Mouse (Mus musculus): ENCODE results near the gene Sync. TPM values are rescaled to one million over a fixed set of nuclear protein-coding genes. Genes with fewer than 3 reads are reported as not detected.

The Sync gene
- total and polyA plus RNA-seq, 2 experiments from 2014 or later = 0.52 to 0.79 TPM

DNA sequence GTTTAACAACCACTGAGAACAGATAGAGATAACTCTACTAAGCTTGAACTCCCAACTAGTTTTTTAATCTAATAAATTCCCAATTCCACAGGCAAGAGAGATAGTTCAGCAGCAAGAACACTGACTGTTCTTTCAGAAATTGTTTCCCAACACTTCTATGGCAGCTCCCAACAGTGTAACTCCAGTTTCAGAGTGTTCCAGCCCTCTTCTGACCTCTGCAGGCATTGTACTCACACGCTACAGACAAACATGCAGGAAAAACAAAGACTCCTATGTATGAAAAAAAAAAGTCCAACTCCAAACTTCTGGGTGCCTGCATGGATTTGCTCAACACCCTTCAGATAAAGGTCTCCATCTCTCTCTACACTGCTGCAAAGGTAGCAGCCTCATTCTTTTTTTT is 45.4 kb downstream of the Sync start:
- H3K27ac ChIP-seq (ENCODE audit: low read depth, low read length) = no peak overlapping the region
- no peak for TF ChIP-seq CTCF (IDR thresholded peaks at IDR 0.05; ENCODE audit: low read depth)
- no peaks in the 10 kb centered on the region for H3K9me3 ChIP-seq (ENCODE audit: low read length)
- H3K27me3 ChIP-seq (ENCODE audit: insufficient read depth, low read length) = no peaks in the 10 kb centered on the region
- peak overlapping the region; percentile 58 for H3K4me2 ChIP-seq (ENCODE audit: low read depth)
- no peak overlapping the region for H3K9ac ChIP-seq
- H3K36me3 ChIP-seq (ENCODE audit: insufficient read depth) = peaks cover 18% of the 10 kb centered on the region
- WGBS = 13% methylated on average over 1 of the region's 1 CpGs
- no peak overlapping the region for H3K4me3 ChIP-seq (ENCODE audit: low read depth, low read length)
- peaks cover 22% of the 10 kb centered on the region for H3K4me1 ChIP-seq (ENCODE audit: insufficient read depth)
- DNase-seq (no peak), ATAC-seq (no peak)

DNA sequence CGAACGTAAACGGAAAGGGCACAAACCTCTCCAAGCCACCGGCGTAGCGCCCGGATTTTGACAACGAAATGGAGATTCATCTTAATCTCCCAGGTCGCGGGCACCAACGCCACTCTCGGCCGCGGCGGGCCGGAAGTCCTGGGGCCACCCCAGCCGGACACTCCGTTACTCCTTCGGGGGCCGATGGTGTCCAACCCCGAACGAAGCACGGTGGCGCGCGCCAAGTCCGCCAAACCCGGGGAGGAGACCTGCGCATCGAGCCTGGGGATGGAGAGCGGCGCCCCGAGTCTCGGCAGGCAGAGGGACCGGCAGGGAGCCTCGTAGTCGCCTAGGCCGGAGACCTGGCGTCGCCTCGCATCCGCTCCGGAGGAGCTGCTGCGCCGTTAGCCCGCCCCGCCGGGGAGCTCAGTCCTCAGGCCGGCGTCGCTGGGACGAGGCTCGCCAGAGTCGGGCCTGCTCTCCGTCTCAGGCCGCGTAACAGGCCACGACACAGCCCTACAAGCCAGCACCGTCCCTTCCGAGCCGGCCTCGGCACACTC is 47.3 kb downstream of the Sync start:
- Histone ChIP-seq H3K4me1 (ENCODE audit: insufficient read depth) (peaks cover 22% of the 10 kb centered on the region), H3K27ac (ENCODE audit: low read depth, low read length) (peak overlapping the region; percentile 96), H3K27me3 (ENCODE audit: insufficient read depth, low read length) (no peaks in the 10 kb centered on the region), H3K4me2 (ENCODE audit: low read depth) (peak overlapping the region; percentile 58), H3K4me3 (ENCODE audit: low read depth, low read length) (peak overlapping the region; percentile 96), H3K9me3 (ENCODE audit: low read length) (no peaks in the 10 kb centered on the region), H3K36me3 (ENCODE audit: insufficient read depth) (peaks cover 7% of the 10 kb centered on the region; the same call in 1 of the 2 replicates), H3K9ac (peak overlapping the region; percentile 89)
- WGBS = 2% methylated on average over 56 of the region's 62 CpGs
- ATAC-seq (no peak), DNase-seq (no peak)
- no peak for TF ChIP-seq CTCF (IDR thresholded peaks at IDR 0.05; ENCODE audit: low read depth)

GRCm38 (mm10) chr4:129335216-129336074 is 48.0 kb downstream of the Sync start, which contains the start of the genes Rbbp4 and Zbtb8os:
TSS of gene Rbbp4 (minus strand) at chr4:129335370.
TSS of gene Zbtb8os (plus strand) at chr4:129335695.
- DNase-seq (peak; percentile 100), ATAC-seq (peak; percentile 98)
- Histone ChIP-seq H3K27me3 (ENCODE audit: insufficient read depth, low read length) (no peaks in the 10 kb centered on the region), H3K4me1 (ENCODE audit: insufficient read depth) (peaks cover 22% of the 10 kb centered on the region), H3K27ac (ENCODE audit: low read depth, low read length) (peak within 1 kb of the TSS; percentile 99), H3K36me3 (ENCODE audit: insufficient read depth) (peaks cover 7% of the 10 kb centered on the region; the same call in 1 of the 2 replicates), H3K9ac (peak within 1 kb of the TSS; percentile 89), H3K4me3 (ENCODE audit: low read depth, low read length) (peak within 1 kb of the TSS; percentile 96), H3K9me3 (ENCODE audit: low read length) (no peaks in the 10 kb centered on the region), H3K4me2 (ENCODE audit: low read depth) (peak within 1 kb of the TSS; percentile 71)
- peak; percentile 33 for TF ChIP-seq CTCF (IDR thresholded peaks at IDR 0.05; ENCODE audit: low read depth)
- WGBS = under 1% methylated on average over 53 of the region's 73 CpGs

- Histone ChIP-seq H3K4me2 (ENCODE audit: low read depth) (peak overlapping the region; percentile 71), H3K9me3 (ENCODE audit: low read length) (no peaks in the 10 kb centered on the region), H3K4me1 (ENCODE audit: insufficient read depth) (peaks cover 20% of the 10 kb centered on the region), H3K27me3 (ENCODE audit: insufficient read depth, low read length) (no peaks in the 10 kb centered on the region), H3K27ac (ENCODE audit: low read depth, low read length) (peak overlapping the region; percentile 99), H3K4me3 (ENCODE audit: low read depth, low read length) (peak overlapping the region; percentile 96), H3K9ac (peak overlapping the region; percentile 66), H3K36me3 (ENCODE audit: insufficient read depth) (peaks cover 2% of the 10 kb centered on the region; the same call in 1 of the 2 replicates)
- WGBS = 52% methylated on average over 14 of the region's 14 CpGs
- no peak for TF ChIP-seq CTCF (IDR thresholded peaks at IDR 0.05; ENCODE audit: low read depth)
- ATAC-seq = no peak
- no peak for DNase-seq
Observed at GRCm38 (mm10) chr4:129336291-129336690, 48.9 kb downstream of the Sync start.

- no peaks in the 10 kb centered on the region for H3K27me3 ChIP-seq (ENCODE audit: insufficient read depth, low read length)
- H3K9me3 ChIP-seq (ENCODE audit: low read length) = no peaks in the 10 kb centered on the region
- H3K9ac ChIP-seq = no peak overlapping the region
- DNase-seq = no peak
- 99% methylated on average over 3 of the region's 3 CpGs for WGBS
- no peak overlapping the region for H3K4me3 ChIP-seq (ENCODE audit: low read depth, low read length)
- no peak for ATAC-seq
- 0 out of 2 replicates have a peak, but pooled peaks cover 3% of the 10 kb centered on the region for H3K4me1 ChIP-seq (ENCODE audit: insufficient read depth)
- H3K36me3 ChIP-seq (ENCODE audit: insufficient read depth) = peaks cover 14% of the 10 kb centered on the region
- H3K27ac ChIP-seq (ENCODE audit: low read depth, low read length) = no peak overlapping the region
- H3K4me2 ChIP-seq (ENCODE audit: low read depth) = no peak overlapping the region
- TF ChIP-seq CTCF (IDR thresholded peaks at IDR 0.05; ENCODE audit: low read depth) = no peak
Observed at GRCm38 (mm10) chr4:129339743-129340142, 52.3 kb downstream of the Sync start.

- WGBS = 83% methylated on average over 1 of the region's 1 CpGs
- Histone ChIP-seq H3K4me1 (ENCODE audit: insufficient read depth) (no peaks in the 10 kb centered on the region), H3K27ac (ENCODE audit: low read depth, low read length) (no peak overlapping the region), H3K4me3 (ENCODE audit: low read depth, low read length) (no peak overlapping the region), H3K9me3 (ENCODE audit: low read length) (no peaks in the 10 kb centered on the region), H3K36me3 (ENCODE audit: insufficient read depth) (peaks cover 16% of the 10 kb centered on the region), H3K4me2 (ENCODE audit: low read depth) (no peak overlapping the region), H3K27me3 (ENCODE audit: insufficient read depth, low read length) (no peaks in the 10 kb centered on the region), H3K9ac (no peak overlapping the region)
- no peak for DNase-seq
- ATAC-seq = no peak
- TF ChIP-seq CTCF (IDR thresholded peaks at IDR 0.05; ENCODE audit: low read depth) = 0 out of 2 replicates have a peak, but pooled peaks have one; percentile 9
Observed at GRCm38 (mm10) chr4:129341888-129342287, 54.5 kb downstream of the Sync start.

DNA sequence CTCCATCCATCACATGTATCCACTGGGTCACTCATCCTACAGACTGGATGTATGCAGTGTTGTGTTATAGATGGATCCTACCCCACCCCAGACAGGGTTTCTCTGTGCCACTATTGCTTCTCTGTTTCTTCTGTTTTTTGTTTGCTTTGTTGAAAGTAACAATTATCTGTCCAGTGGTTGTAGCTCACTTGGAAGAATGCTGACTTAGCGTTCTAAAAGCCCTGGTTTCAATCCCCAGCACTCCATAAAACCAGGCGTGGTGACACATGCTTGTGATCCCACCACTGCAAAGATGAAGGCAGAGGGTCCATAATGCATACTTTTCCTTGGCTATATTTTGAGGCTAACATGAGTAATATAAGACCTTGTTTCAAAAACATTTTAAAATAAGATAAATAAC is 55.3 kb downstream of the Sync start:
- ATAC-seq (no peak), DNase-seq (no peak)
- H3K9me3 ChIP-seq (ENCODE audit: low read length) = no peaks in the 10 kb centered on the region
- peaks cover 16% of the 10 kb centered on the region for H3K36me3 ChIP-seq (ENCODE audit: insufficient read depth)
- no peak overlapping the region for H3K27ac ChIP-seq (ENCODE audit: low read depth, low read length)
- H3K4me1 ChIP-seq (ENCODE audit: insufficient read depth) = no peaks in the 10 kb centered on the region
- no peak overlapping the region for H3K4me2 ChIP-seq (ENCODE audit: low read depth)
- TF ChIP-seq CTCF (IDR thresholded peaks at IDR 0.05; ENCODE audit: low read depth) = no peak
- no peak overlapping the region for H3K4me3 ChIP-seq (ENCODE audit: low read depth, low read length)
- no peak overlapping the region for H3K9ac ChIP-seq
- WGBS = 86% methylated on average over 2 of the region's 2 CpGs
- H3K27me3 ChIP-seq (ENCODE audit: insufficient read depth, low read length) = no peaks in the 10 kb centered on the region

Data from forebrain, postnatal 0 days (tissue).